Mouse (Mus musculus) G1E (cell line): ENCODE measurements around the gene Arl6ip4. TPM values are rescaled to one million over a fixed set of nuclear protein-coding genes. Genes with fewer than 3 reads are reported as not detected.

Source experiments
- ATAC-seq: 2 replicates; pipeline ENCODE4 v1.8.0; 2016; ENCODE audit warnings: mild to moderate bottlenecking; ENCODE audit not compliant: insufficient number of reproducible peaks, poor library complexity, low FRiP score, severe bottlenecking; ENCODE audit errors: extremely low read depth
- DNase-seq: peaks from one replicate; pipeline ENCODE4 v3.0.0; 2012; ENCODE audit warnings: low spot score
- H3K27me3 ChIP-seq: 2 replicates; pipeline ENCODE4 v1.6.1; 2012; ENCODE audit warnings: mild to moderate bottlenecking, low read length, inconsistent platforms; ENCODE audit not compliant: insufficient read depth
- H3K36me3 ChIP-seq: replicated peaks from 2 replicates; pipeline ENCODE3; 2012; ENCODE audit warnings: mild to moderate bottlenecking, inconsistent platforms
- H3K4me1 ChIP-seq: 2 replicates; pipeline ENCODE4 v1.6.1; 2012; ENCODE audit warnings: low read depth, low read length, inconsistent platforms, mixed read lengths; ENCODE audit not compliant: insufficient read depth
- H3K4me3 ChIP-seq: 2 replicates; pipeline ENCODE4 v1.5.1; 2012; ENCODE audit warnings: low read depth, mild to moderate bottlenecking, inconsistent platforms, low read length, moderate library complexity, mixed read lengths
- H3K9me3 ChIP-seq: replicated peaks from 2 replicates; pipeline ENCODE4 v1.6.1; 2012; ENCODE audit warnings: inconsistent platforms
- CTCF ChIP-seq: IDR thresholded peaks from 2 replicates; pipeline ENCODE4 v1.5.1; 2012; ENCODE audit warnings: low read depth, low read length, inconsistent platforms, mixed read lengths
- GATA1 ChIP-seq: IDR thresholded peaks from 2 replicates; pipeline ENCODE4 v1.6.1; 2012; ENCODE audit warnings: borderline replicate concordance, low read length, inconsistent platforms, mixed read lengths
- GATA2 ChIP-seq: IDR thresholded peaks from 2 replicates; pipeline ENCODE4 v1.6.1; 2012; ENCODE audit warnings: low read depth, low read length, inconsistent platforms, borderline replicate concordance
- POLR2AphosphoS5 ChIP-seq: IDR thresholded peaks from 2 replicates; pipeline ENCODE4 v1.6.1; 2012; ENCODE audit warnings: low read depth, low read length, inconsistent platforms; ENCODE audit not compliant: insufficient replicate concordance
- TAL1 ChIP-seq: conservative IDR thresholded peaks from 2 replicates; pipeline ENCODE4 v1.6.1; 2012; ENCODE audit warnings: low read depth, low read length, inconsistent platforms, mixed read lengths
- polyA plus RNA-seq: library from polyadenylated mRNA; stranded (reverse); fragments of >175 nt; gene quantifications from 2 replicates; pipeline ENCODE4 v1.2.3, GENCODE M21; 2012
- total RNA-seq, 2 experiments: library from RNA; stranded (forward) in 1 of 2; stranded (reverse) in 1 of 2; fragments of 200-1000 nt in 1 of 2; fragments of >200 nt in 1 of 2; fragmentation: Nextera tagmentation in 1 of 2; gene quantifications; 2 replicates each; pipeline ENCODE4 v1.2.3; 2014 to 2017

Gene Arl6ip4
- total and polyA plus RNA-seq, 3 experiments, result 31.4 to 76.9 (median 75.7) TPM

DNA sequence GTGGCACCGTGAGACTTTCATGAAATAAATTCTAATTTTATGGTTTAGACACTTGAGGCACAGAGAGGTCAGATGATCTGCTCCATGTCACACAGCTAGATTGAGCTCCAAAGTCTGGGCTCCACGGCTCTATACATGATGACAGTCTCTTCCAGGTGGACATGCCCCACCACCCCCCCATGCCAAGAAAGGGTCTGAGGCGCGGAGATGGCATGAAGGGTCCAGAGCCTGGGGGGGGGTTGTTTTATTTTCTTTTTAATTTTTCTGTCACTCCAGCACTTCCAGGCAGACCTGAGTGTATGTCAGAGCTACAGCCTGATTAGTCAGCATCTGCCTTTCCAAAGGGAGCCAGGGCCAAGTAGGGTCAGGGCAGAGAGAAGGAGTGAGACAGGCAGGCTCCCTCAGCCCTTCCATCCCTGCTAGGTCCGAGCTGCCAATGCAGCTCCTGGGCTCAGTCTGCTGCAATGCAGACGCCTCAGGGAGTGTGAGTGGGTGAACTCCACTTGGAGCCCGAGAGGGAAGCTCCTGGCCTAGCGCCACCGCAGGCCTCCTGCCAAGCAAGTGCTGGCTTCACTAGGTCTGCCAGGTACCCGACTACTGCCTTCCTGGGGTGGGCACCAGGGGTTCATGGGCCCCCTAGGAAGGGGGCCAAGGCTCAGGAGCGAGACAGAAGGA lies 22.6 kb upstream of the Arl6ip4 start:
- Histone ChIP-seq H3K36me3 (no peaks in the 10 kb centered on the region), H3K4me3 (no peak overlapping the region), H3K4me1 (peaks cover 58% of the 10 kb centered on the region), H3K27me3 (peaks cover 11% of the 10 kb centered on the region), H3K9me3 (no peaks in the 10 kb centered on the region)
- TF ChIP-seq CTCF (no peak), GATA1 (no peak), GATA2 (no peak), TAL1 (no peak), POLR2AphosphoS5 (no peak)
- no peak for DNase-seq
- no peak for ATAC-seq

DNA sequence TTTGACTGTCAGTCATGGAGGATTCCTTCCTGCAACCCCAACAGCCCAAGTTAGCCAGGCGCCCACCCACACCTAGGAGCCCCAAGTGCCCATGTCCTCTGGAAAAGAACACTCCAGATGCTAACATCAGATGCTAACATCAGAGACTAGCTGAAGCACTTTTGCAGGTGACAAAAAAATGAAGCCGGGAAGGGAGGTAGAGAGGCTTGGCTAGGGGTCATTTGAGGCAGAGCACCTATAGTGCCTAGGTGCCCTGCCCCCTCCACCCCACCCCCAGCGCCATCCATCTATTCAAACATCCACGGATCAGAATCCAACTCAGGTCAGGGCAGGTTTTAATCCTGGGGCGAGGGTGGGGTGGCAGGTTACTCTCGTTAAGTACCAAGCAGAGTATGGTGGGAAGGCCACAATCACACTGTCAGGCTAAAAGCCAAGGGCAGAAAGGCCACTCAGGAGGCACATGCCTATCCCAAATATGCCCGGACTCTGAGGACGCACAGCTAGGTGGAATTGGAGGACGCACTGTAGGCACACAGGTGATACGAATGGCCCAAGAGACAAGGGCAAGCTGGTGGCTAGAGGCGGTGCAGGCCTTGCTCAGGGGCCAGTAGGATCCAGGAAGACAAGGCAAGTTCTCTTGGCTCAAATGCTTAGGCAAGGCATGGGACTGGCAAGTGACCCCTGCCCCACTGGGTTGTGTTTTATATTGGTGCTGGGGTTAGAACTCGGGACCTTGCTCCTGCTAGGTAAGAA lies 21.9 kb upstream of the Arl6ip4 start:
- peaks cover 58% of the 10 kb centered on the region for H3K4me1 ChIP-seq
- H3K36me3 ChIP-seq, result no peaks in the 10 kb centered on the region
- TF ChIP-seq GATA2 (no peak), GATA1 (no peak), CTCF (no peak), TAL1 (no peak), POLR2AphosphoS5 (no peak)
- ATAC-seq, result no peak
- no peak overlapping the region for H3K4me3 ChIP-seq
- no peaks in the 10 kb centered on the region; the same call in 1 of the 2 replicates for H3K9me3 ChIP-seq
- no peak for DNase-seq
- peaks cover 15% of the 10 kb centered on the region for H3K27me3 ChIP-seq

DNA sequence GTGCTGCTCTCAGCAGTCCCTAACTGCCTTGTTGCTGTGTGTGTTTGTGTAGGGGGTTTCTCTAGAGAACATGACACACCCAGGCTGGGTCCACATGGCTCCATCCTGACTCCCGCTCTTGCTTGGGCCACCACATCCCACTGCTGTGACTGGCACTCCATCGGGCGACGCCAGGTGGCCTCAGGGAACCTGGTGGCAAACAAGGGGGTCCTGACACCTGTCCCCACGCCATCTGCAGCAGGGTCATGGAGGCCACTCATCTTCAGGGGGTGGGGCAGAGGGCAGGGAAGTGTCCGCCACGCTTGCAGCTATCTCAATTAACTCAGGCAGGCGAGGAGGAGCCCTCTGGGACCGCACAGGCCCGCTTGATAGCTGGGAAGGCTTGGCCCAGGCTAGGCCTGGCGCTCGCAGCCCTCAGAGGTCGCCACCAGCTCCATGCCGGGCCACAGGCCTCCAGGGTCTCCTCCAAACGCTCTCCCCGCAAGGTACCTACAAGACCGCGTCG lies 20.8 kb upstream of the Arl6ip4 start:
- DNase-seq, result no peak
- peaks cover 20% of the 10 kb centered on the region for H3K27me3 ChIP-seq
- no peak for ATAC-seq
- no peaks in the 10 kb centered on the region; the same call in 1 of the 2 replicates for H3K9me3 ChIP-seq
- peak overlapping the region; percentile 73 for H3K4me3 ChIP-seq
- TF ChIP-seq TAL1 (no peak), POLR2AphosphoS5 (no peak), GATA1 (no peak), CTCF (no peak)
- peaks cover 52% of the 10 kb centered on the region for H3K4me1 ChIP-seq
- H3K36me3 ChIP-seq, result no peaks in the 10 kb centered on the region

DNA sequence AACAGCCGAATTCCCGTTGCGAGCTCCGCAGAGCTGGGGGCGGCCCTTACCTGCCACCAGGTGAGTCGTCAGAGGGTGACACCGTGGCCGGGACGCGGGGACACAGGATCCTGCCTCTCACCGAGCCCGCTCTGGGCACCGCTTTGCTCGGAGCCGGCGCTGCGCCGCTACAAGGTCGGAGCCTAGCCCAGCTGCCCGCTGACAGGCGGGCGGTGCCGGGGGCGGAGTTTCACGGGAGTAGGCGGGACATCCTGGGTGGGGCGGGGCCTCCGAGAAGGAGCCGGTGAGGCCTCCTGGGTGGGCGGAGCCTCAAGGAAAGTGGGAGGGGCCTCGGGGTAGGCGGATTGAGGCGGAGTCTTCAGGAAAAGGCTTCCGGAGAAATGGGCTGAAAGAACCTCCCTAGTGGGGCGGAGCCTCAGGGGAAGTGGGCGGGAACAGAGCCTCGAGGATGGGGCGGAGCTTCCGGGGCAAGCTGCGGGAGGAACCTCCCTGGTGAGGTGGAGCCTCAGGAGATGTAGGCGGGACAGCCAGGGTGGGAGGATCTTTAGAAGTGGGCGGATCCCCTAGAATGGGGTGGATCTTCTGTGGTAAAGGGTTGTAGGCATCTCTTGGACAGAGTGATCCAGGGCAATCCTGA lies 20.2 kb upstream of the Arl6ip4 start, which contains the start of gene Abcb9:
Abcb9 (minus strand) TSS at position 203 of the 637 bp plus-strand sequence.
- H3K4me1 ChIP-seq, result peaks cover 51% of the 10 kb centered on the region
- H3K27me3 ChIP-seq, result peaks cover 20% of the 10 kb centered on the region
- H3K36me3 ChIP-seq, result no peaks in the 10 kb centered on the region
- no peaks in the 10 kb centered on the region; the same call in 1 of the 2 replicates for H3K9me3 ChIP-seq
- ATAC-seq, result peak; percentile 91
- peak; percentile 84 for DNase-seq
- TF ChIP-seq TAL1, result no peak
- TF ChIP-seq GATA1, result no peak
- TF ChIP-seq GATA2, result no peak
- TF ChIP-seq POLR2AphosphoS5, result no peak
- TF ChIP-seq CTCF, result no peak
- H3K4me3 ChIP-seq, result peak within 1 kb of the TSS; percentile 73

DNA sequence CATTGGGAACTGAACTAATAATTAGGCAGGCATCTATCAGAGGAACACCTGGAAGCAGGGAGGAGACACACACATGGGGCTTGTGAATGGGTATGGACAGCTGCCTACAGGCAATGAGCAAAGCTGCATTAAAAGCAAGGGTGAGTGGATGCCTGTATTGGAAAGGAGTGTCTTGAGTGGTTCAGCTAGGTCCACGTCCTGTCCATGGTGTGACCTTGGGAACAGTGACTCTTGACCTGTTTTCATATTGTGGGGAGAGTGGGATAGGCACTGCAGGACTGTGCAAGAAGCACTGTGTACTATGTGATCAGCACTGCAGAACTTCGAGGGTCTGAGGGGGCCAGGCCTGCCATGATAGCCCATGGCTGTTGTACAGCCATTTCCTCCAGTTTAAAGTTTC lies 17.0 kb upstream of the Arl6ip4 start:
- H3K27me3 ChIP-seq, result peaks cover 16% of the 10 kb centered on the region
- peaks cover 25% of the 10 kb centered on the region for H3K4me1 ChIP-seq
- H3K36me3 ChIP-seq, result no peaks in the 10 kb centered on the region
- no peak for DNase-seq
- H3K9me3 ChIP-seq, result no peaks in the 10 kb centered on the region; the same call in 1 of the 2 replicates
- no peak overlapping the region for H3K4me3 ChIP-seq
- no peak for ATAC-seq
- TF ChIP-seq GATA2, result no peak
- no peak for TF ChIP-seq POLR2AphosphoS5
- TF ChIP-seq GATA1, result no peak
- no peak for TF ChIP-seq CTCF
- TF ChIP-seq TAL1, result no peak
